Mouse (Mus musculus): Measurements from ENCODE around the gene Pde4b.
"Not testable (repeated sequence)": the region's sequence is repeated elsewhere in the genome, so short reads cannot be mapped to it uniquely, and the experiment has no call there.

Gene Pde4b

GRCm38 (mm10) chr4:102087091-102087565, at the start of gene Pde4b:
TSS of gene Pde4b (plus strand) at chr4:102087543.
- no peak for DNase-seq (ENCODE audit: low read depth in 2 of 2, low spot score in 2 of 2)

GRCm38 (mm10) chr4:102040190-102040589, 47.2 kb upstream of the Pde4b start:
- no peak for DNase-seq (ENCODE audit: low read depth in 2 of 2, low spot score in 2 of 2)

GRCm38 (mm10) chr4:102045183-102046140, 41.9 kb upstream of the Pde4b start:
- no peak for DNase-seq (ENCODE audit: low read depth in 2 of 2, low spot score in 2 of 2)

- not testable (repeated sequence) for DNase-seq (ENCODE audit: low read depth in 2 of 2, low spot score in 2 of 2)
These were observed 38.0 kb upstream of the Pde4b start for GRCm38 (mm10) chr4:102049368-102049767.

DNA sequence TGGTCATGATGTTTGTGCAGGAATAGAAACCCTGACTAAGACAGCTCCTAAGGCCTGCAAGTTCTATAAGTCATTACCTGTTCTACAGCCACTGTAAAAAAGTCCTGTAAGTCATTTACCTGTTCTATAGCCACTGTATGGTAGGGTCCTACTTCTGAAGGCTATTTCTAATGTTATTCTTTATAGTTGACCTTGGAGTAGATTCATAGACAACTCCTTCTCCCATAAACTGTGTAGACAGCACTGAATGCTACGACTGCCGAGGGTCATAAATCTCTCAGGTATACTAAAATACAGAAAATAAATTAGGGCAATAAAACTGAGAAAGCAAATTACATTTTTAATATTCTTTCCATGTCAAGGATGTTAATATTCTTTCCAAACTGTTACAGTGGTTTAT, 26.0 kb upstream of the Pde4b start:
- no peak for DNase-seq (ENCODE audit: low read depth in 2 of 2, low spot score in 2 of 2)

GRCm38 (mm10) chr4:102069314-102069713, 18.0 kb upstream of the Pde4b start:
- no peak for DNase-seq (ENCODE audit: low read depth in 2 of 2, low spot score in 2 of 2)

DNA sequence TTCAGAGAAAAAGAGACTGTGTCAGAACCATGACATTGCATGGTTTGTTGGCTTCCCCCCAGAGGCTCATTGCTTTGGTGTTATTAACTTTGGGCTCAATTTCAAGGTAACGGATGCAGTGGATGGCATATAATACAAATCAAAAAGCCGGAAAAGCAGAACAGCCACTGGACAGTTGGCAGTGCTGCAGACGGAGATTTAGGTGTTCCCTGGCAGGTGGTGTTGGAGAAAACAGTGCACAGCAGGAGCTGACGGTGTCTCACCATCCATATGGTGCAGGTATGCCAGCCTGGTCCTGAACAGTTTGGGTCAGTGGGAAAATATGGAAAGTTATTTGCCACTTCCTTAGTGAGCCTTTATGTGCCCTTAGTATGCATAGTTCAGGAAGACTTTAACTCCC, 1.0 kb upstream of the Pde4b start:
- no peak for DNase-seq (ENCODE audit: low read depth in 2 of 2, low spot score in 2 of 2)

DNA sequence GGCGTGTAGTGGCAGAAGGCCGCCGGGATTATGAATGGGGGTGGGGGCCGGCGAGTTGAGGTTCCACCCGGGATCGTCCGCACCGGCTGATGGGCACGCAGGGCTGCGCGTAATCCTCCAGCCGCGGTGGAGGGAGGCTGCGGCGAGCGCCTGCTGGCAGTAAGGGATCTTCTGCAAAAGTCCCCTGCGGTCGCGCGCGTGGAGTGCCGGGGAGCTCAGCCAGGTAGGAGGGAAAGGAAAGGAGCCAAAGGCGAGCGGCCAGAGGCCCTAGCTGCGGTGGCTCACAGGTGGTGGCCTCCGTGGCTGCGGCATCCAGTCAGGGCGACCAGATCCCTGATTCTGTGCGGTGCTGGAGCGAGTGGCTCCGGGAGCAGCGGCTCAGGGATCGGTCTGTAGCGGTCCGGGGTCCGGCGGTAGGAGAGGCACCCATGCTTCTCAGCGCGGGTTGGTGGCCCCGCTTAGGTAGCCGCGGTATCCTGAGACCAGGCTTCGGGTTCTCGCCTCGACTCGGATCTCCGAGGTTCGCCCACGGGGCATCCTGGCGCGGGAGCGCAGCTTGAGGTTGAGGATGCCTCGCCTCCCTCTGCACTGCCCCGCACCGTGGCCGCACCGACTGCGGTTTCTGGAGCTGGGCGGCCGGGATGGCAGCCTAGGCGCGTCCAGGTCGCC, 357 bp downstream of the Pde4b start:
- DNase-seq (ENCODE audit: low read depth in 2 of 2, low spot score in 2 of 2) = no peak

- DNase-seq (ENCODE audit: low read depth in 2 of 2, low spot score in 2 of 2) = no peak
These were observed 1.0 kb downstream of the Pde4b start for GRCm38 (mm10) chr4:102088235-102088867.

- no peak for DNase-seq (ENCODE audit: low read depth in 2 of 2, low spot score in 2 of 2)
These were observed 8.5 kb downstream of the Pde4b start for GRCm38 (mm10) chr4:102095851-102096250.

DNA sequence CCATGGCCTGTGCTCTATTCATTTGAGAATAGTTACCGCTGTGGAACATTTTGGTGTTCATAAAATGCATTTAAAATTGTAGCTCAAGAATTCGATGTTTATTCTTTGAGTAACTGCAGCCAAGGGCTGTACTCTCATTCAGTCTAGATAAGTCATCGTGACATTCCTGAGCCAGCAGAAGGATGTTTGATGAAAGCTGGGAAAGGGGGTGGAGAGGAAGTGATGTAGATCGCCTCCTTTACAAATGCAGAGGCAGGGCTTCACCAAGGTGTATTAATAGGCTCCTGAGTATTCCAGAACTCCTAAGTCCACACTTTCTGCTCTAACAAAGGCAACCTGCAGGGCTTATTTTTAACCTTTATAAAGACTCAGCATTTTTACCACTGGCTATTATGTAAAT, 14.9 kb downstream of the Pde4b start:
- DNase-seq (ENCODE audit: low read depth in 2 of 2, low spot score in 2 of 2) = no peak

DNA sequence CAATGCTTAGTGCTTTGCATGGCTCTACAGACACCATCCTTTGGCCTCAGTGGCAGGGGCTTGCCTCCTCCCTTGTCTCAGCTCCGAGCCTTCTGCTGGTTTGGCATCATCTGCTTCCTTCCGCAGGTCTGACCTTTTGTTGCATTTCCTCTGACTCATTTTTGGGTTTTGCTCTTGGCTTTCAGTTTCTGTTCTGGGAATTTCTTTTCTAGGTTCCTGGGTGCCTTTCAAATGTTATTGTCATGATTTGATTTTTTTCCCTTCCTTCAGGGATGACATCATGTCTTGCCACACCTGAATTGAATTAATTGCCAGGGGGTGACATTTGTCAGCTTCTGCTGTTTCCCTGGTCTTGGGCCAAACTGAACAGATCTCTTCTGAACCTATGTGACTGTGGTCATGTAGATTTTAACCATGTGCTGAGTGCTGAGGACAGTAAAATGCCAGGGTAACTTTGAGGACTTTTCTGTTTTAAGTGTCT, 17.2 kb downstream of the Pde4b start:
- DNase-seq (ENCODE audit: low read depth in 2 of 2, low spot score in 2 of 2) = no peak

GRCm38 (mm10) chr4:102106771-102107170, 19.4 kb downstream of the Pde4b start:
- no peak for DNase-seq (ENCODE audit: low read depth in 2 of 2, low spot score in 2 of 2)

DNA sequence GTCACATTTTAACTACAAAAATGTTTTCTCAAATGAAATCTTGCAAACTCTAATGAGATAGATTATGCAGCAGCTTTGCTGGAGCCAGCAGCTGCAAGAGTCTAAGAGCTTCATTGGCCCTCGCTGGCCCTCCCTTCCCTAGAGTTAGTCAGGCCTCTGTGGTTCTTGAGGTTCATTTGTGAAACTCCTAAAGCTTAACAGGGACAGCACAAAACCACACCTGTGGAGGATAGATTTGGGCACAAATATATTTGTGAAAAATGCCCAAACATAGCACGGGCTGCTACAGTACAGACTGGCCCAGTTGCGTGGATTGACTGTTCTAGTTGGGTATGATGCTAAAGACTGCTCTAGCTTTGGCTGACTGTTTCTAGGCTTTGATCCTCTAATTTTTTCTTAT, 32.1 kb downstream of the Pde4b start:
- DNase-seq (ENCODE audit: low read depth in 2 of 2, low spot score in 2 of 2) = no peak

GRCm38 (mm10) chr4:102136366-102136849, 49.1 kb downstream of the Pde4b start:
- no peak for DNase-seq (ENCODE audit: low read depth in 2 of 2, low spot score in 2 of 2)

DNA sequence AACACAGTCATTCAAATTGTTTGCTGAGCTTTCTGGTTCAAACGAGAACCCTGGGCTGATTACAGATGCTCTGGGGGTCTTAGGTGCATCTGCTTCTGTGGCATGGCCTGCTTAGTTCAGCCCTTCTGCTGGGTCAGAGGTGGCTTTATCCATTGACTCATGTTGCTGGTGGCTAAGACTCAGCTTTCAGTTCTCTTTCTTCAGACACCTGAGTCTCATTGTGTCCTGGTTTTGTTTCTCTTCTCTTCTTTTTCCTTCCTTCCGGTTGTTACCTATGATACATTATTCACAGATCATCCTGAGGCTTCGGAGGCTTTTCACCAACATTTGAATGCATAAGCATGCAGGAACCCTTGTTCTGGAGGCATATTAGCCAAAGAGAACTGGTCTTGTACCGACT, 51.0 kb downstream of the Pde4b start:
- DNase-seq (ENCODE audit: low read depth in 2 of 2, low spot score in 2 of 2) = no peak

GRCm38 (mm10) chr4:102141241-102141640, 53.9 kb downstream of the Pde4b start:
- DNase-seq (ENCODE audit: low read depth in 2 of 2, low spot score in 2 of 2) = no peak

DNA sequence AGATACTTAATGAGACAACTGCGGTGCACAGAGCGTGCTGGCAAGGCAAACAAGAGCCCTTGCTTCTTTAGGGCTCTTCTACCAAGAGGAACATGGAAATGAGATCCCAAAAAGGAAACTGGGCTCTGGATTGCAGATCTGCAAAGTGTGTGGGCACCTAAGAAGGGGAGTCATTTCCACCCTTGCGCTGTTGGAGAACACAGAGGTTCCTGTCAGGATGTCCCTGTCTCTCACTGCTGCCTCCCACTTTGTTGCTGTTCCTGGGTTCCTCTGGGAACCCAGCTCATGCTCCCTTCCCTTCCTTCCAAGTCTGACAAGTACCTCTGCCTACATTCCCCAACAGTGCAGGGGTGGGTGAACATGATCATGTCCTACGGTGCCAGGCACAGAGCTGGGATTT, 61.4 kb downstream of the Pde4b start:
- no peak for DNase-seq (ENCODE audit: low read depth in 2 of 2, low spot score in 2 of 2)

DNA sequence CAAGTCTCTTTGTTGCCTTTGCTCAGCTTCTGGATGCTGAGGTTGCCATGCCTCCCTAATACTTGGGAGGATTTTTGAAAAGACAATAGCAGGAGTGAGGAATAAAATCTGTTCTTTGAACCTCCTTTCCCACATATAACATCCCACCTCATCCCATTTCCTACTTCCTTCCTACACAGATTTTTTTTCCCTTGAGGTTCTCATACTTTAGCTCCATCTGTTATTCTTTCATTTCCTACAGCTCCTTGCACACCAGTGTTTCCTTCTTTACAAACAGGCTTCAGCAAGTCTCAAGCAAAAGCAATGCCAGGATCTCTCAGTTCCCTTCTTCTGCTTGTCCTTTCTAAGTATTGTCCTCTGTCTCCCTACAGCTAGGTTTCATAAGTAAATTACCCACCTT, 71.8 kb downstream of the Pde4b start:
- DNase-seq (ENCODE audit: low read depth in 2 of 2, low spot score in 2 of 2) = no peak

- no peak for DNase-seq (ENCODE audit: low read depth in 2 of 2, low spot score in 2 of 2)
These were observed 84.3 kb downstream of the Pde4b start for GRCm38 (mm10) chr4:102171636-102172035.

GRCm38 (mm10) chr4:102172711-102173213, 85.4 kb downstream of the Pde4b start:
- no peak for DNase-seq (ENCODE audit: low read depth in 2 of 2, low spot score in 2 of 2)
